Mouse (Mus musculus) urinary bladder, postnatal 36 days (tissue): ENCODE results near the gene St6galnac5.
A peak's percentile ranks its signal among the peaks of the same experiment; 100 is the strongest.
"Not testable (repeated sequence)": the region's sequence is repeated elsewhere in the genome, so short reads cannot be mapped to it uniquely, and the experiment has no call there.

Experiments
- DNase-seq, 2 experiments: peaks; one replicate each; pipeline ENCODE4 v3.0.0; 2022; ENCODE audit warnings: low spot score in 2 of 2, mixed read lengths in 1 of 2

St6galnac5 gene

DNA sequence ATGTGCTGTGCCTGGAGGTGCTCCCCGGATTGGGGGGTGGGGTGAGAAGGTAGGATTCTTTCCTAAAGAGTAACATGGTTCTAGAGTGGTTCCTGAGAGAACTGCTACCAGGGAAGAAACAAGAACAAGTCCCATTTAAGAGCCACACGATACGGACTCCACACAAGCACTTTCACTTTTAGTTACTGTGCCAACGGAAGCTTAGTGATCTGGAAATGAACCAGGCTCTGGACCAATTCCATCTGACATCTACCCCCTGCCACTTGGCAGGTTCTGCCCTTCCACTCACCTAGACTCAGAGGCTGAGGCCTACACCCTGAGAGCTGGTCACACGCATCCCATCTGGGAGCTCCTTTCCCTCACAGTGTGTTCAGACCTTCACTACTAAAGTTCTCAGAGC, 189.4 kb downstream of the St6galnac5 start:
- DNase-seq, result no peak

DNA sequence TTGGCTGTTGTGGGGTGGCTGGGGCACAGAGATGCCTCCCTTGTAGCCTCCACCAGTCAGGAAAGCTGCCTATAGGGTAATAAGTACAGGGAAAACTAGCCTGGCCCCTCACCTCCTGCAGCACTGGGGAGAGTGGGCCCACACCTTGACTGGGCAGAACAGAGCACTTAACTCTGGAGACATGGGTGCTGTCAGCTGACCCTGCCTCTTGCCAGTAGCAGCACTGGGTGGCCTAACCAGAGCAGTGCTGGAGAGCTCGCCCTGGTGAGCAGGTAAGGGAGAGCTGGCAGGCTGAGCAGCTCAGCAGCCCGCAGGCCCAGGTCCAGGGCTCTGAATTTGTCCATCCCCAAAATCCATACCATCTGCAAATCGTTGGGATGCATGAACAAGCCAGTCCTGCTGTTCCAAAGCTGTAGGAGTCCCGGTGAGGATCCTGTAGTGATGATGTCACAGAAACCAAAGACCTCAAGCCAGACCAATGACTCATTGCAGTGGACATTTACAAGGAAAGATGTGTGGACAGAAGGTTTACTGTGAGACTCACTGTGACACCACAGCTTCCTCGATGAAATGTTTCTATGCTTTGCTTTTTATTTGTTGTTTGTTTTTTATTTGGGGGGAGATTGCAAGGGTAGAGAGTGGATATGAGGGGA, 193.6 kb downstream of the St6galnac5 start:
- DNase-seq, result not testable (repeated sequence)

DNA sequence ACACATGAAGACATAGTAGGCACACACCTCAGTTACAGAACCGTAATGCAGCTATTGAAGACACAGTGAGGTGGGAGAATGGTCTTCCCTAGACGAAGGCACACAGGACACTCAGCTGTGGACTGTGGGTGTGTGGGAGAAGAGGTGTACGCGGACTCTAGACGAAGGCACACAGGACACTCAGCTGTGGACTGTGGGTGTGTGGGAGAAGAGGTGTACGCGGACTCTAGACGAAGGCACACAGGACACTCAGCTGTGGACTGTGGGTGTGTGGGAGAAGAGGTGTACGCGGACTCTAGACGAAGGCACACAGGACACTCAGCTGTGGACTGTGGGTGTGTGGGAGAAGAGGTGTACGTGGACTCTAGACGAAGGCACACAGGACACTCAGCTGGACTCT, 197.7 kb downstream of the St6galnac5 start:
- DNase-seq, result not testable (repeated sequence)

DNA sequence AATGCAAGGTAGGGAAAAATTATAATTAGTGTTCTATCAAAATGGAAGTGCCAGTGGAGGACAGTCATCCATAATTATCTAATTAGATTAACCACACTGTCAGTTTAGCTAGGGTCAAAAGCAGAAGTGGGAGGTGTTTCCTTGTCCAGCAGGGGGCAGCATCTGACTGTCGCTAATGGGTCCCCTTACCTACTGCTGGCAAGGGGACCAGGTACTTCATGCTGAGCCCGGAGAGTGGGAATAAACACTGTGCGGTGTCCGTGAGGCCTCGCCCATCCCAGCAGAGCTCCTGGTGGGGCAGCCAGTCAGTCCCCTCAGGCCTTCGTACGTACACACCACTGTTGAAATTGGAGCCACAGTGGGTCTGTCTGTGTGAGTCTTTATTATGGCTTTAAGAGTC, 198.3 kb downstream of the St6galnac5 start:
- peak; percentile 41 to 51 for DNase-seq

DNA sequence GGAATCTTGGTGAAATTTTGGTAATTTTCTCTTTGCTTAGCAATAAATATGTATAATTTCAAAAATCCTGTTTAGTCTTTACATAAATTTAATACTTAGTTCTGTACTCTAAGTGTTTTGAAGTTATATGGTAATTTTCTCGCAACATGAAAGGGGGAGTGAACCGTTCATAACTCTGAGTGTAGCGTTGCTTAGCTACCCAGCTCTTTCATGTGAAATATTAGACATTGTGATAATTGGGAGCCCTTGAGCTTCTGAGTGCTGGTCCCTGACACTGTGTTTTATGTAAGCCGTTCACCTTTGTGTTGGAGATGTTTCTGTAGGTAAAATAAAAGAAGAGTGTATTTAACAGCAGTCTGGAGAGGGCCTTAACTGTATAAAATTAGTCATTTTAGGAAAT, 202.2 kb downstream of the St6galnac5 start:
- no peak for DNase-seq

DNA sequence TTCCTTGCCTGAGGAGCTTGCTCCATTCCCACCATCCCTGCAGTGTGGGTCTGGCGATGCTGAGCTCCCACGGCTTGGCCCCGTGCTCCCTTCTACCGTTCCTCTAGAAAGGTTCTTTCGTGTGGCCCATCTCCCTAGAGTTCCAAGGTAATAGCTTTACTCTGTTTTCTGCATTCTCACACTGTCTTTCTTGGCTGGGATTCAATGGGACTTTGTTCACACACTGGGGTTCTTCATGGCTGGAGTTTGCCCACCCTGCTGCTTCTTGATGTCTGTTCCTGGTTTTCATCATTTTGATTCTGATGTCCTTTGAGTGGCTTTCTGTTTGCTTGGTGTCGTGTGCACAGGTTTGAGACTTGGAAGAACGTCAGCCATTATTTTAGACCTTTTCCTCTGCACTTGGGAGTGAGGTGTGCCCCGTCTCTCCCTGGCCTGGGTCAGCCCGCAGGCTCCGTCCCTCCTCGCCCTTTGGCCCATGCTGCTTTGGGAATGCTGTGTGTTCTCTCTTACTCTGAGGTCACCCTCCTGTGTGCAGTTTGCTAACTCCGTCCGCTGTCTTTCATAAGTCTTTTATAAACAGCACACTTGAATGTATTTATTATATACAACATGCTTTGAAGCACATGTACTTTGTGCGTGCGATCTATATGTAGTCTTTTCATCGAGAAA, 205.0 kb downstream of the St6galnac5 start:
- no peak for DNase-seq

DNA sequence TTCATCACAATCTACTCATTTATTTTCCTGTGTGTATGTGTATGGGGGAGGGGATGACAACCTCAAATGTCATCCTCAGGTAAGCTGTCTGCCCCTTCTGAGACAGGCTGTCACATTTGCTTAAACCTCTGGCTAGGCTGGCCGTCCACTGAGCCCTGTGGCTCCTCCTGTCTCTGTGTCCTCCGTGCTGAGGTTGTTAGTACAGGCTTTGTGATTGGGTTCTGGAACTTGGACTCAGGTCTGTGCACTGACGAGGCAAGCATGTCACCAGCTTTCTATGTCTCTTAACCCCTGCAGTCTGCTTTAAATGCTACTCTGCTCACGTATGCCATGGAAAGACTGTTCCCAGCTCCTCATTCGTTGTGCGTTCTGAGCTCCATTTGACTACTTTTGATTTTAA, 205.7 kb downstream of the St6galnac5 start:
- DNase-seq, result no peak

DNA sequence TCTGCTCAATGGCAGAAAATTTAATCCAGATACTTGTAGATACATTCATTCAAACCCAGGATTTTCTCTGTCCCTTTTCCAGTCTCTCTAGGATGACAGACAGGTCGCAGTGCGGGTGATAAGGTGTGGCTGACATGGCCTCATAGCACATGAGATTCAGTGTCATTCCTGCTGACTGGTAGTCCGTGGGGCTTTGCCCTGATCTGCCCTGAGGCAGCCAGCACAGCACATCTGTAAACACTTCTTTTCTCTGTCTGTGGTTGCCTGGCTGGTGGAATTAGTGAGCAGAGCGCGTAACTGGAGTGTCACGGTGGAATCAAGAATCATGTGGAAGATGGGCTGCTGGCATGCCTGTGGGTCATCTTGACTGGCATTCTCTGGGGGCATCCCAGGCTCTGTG, 212.0 kb downstream of the St6galnac5 start:
- no peak for DNase-seq

DNA sequence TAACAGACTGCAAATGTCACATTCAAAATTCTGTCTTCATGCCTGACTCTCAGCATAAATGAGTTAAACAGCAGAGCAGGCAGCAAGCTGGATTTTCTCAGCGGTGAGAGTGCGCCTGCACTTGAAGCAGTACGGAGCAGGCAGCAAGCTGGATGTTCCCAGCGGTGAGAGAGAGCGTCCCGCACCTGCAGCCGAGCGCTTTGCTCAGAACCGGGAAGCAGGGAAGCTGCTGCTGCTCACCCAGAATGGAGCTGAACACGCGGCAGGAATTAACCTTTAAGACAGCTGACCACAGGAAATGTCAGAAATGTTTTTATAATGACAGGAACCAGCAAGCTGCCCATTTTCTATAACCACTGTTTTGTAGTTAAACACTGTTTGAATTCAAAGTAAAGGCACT, 214.6 kb downstream of the St6galnac5 start:
- DNase-seq, result no peak
